Mouse (Mus musculus) midbrain, embryonic 12.5 days (tissue): ENCODE data around the gene Rplp0. TPM values are rescaled to one million over a fixed set of nuclear protein-coding genes. Genes with fewer than 3 reads are reported as not detected.
A peak's percentile ranks its signal among the peaks of the same experiment; 100 is the strongest.

Experiments
- ATAC-seq: fragments of 200-750 bp; cut with Nextera tagmentation; 2 replicates; pipeline ENCODE4 v1.8.0; 2017; ENCODE audit warnings: low read depth, moderate TSS enrichment, moderate library complexity; ENCODE audit not compliant: low FRiP score
- H3K27ac ChIP-seq: fragments of 300-500 bp; sonication (generic); replicated peaks from 2 replicates; pipeline ENCODE4 v1.5.1; 2016; ENCODE audit warnings: mild to moderate bottlenecking
- H3K27me3 ChIP-seq: fragments of 300-500 bp; sonication (generic); 2 replicates; pipeline ENCODE4 v1.6.1; 2016; ENCODE audit warnings: mild to moderate bottlenecking
- H3K36me3 ChIP-seq: fragments of 300-500 bp; sonication (generic); 2 replicates; pipeline ENCODE4 v1.6.1; 2016
- H3K4me1 ChIP-seq: fragments of 300-500 bp; sonication (generic); 2 replicates; pipeline ENCODE4 v1.6.1; 2016
- H3K4me2 ChIP-seq: fragments of 300-500 bp; sonication (generic); replicated peaks from 2 replicates; pipeline ENCODE4 v1.6.1; 2016; ENCODE audit warnings: mild to moderate bottlenecking, moderate library complexity
- H3K4me3 ChIP-seq: fragments of 300-500 bp; sonication (generic); 2 replicates; pipeline ENCODE4 v1.5.1; 2016; ENCODE audit warnings: mild to moderate bottlenecking
- H3K9ac ChIP-seq: fragments of 300-500 bp; sonication (generic); replicated peaks from 2 replicates; pipeline ENCODE4 v1.6.1; 2016; ENCODE audit warnings: mild to moderate bottlenecking, moderate library complexity
- H3K9me3 ChIP-seq: fragments of 300-500 bp; sonication (generic); 2 replicates; pipeline ENCODE4 v1.6.1; 2016; ENCODE audit warnings: mild to moderate bottlenecking
- WGBS: fragments of 180-500 bp; shearing (Covaris S2); methylation state at CpG from one replicate; pipeline ENCODE4 v1.1.7; 2016; 5-methylcytosine and 5-hydroxymethylcytosine counted together
- polyA plus RNA-seq: library from polyadenylated mRNA; unstranded; fragments of >200 nt; fragmentation: Nextera tagmentation; extraction: Ambion mirVana; gene quantifications from 2 replicates; pipeline ENCODE4 v1.2.1, GENCODE M21; 2016

Rplp0 gene
- polyA plus RNA-seq, 1 experiment from 2014 or later = 871 TPM

GRCm38 (mm10) chr5:115529742-115530446 is 29.4 kb upstream of the Rplp0 start:
- no peak overlapping the region for H3K9ac ChIP-seq
- H3K4me2 ChIP-seq = no peak overlapping the region
- H3K27me3 ChIP-seq = peaks cover 7% of the 10 kb centered on the region; the same call in 1 of the 2 replicates
- 75% methylated on average over 7 of the region's 7 CpGs for WGBS
- no peaks in the 10 kb centered on the region for H3K36me3 ChIP-seq
- H3K27ac ChIP-seq = peak overlapping the region; percentile 30; the same call in 1 of the 2 replicates
- no peak for ATAC-seq
- H3K4me3 ChIP-seq = no peak overlapping the region
- H3K9me3 ChIP-seq = no peaks in the 10 kb centered on the region
- peaks cover 22% of the 10 kb centered on the region for H3K4me1 ChIP-seq

DNA sequence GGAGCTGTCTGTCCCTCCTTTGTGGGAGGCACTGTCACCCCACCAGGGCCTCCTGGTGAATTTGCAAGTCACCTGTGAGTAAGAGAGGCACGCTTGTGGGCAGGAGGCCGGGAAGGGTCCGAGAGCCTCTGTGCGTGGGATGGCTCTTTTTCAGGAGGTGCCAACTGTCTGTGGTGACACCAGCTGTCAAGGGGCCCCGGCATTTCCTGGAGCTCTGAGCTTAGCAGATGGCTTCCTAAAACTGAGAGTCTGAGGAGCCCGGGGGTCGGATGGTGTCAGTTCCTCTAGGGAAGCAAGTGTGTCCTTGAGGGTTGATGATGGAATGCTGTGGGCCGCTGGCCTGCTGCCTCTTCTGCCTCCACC is 28.8 kb upstream of the Rplp0 start:
- Histone ChIP-seq H3K4me1 (peaks cover 22% of the 10 kb centered on the region), H3K36me3 (no peaks in the 10 kb centered on the region), H3K9me3 (no peaks in the 10 kb centered on the region), H3K4me3 (no peak overlapping the region), H3K27ac (peak overlapping the region; percentile 30; the same call in 1 of the 2 replicates), H3K27me3 (peaks cover 7% of the 10 kb centered on the region; the same call in 1 of the 2 replicates), H3K9ac (no peak overlapping the region), H3K4me2 (no peak overlapping the region)
- 85% methylated on average over 8 of the region's 8 CpGs for WGBS
- no peak for ATAC-seq

DNA sequence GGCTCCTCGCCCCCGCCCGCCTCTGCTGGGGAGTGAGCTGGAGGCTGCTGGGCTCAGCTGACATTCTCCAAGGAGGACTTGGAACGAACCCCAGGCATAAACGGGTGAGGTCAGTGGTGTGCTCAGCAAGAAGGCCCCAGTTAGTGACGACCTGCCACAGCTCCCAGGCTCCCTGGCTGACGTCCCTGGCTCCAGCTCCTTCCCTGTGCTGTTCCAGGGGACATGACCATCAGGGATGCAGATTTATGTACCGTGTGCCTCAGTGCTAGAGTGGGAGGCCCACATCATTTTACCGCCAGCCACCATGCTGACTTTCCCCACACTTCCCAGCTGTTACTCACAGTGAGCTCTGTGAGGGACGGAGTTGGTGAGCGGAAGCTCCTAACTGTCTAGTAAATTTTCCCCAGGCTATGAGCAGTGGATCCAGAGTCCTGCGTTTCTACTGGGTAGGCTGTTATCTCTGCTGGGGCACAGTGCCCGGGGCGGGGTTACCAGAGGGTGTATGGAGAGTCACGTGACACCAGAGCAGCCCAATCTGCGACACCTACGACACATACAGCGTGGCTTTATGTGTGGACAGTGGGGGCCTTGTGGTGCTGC is 27.5 kb upstream of the Rplp0 start:
- no peaks in the 10 kb centered on the region for H3K36me3 ChIP-seq
- 63% methylated on average over 18 of the region's 18 CpGs for WGBS
- peaks cover 22% of the 10 kb centered on the region for H3K4me1 ChIP-seq
- H3K9me3 ChIP-seq = no peaks in the 10 kb centered on the region
- no peak for ATAC-seq
- H3K27me3 ChIP-seq = peaks cover 7% of the 10 kb centered on the region; the same call in 1 of the 2 replicates
- 0 out of 2 replicates have a peak overlapping the region, but pooled peaks have one; percentile 20 for H3K27ac ChIP-seq
- H3K9ac ChIP-seq = no peak overlapping the region
- no peak overlapping the region for H3K4me2 ChIP-seq
- no peak overlapping the region for H3K4me3 ChIP-seq

- Histone ChIP-seq H3K27me3 (peaks cover 10% of the 10 kb centered on the region; the same call in 1 of the 2 replicates), H3K9ac (no peak overlapping the region), H3K9me3 (no peaks in the 10 kb centered on the region), H3K36me3 (no peaks in the 10 kb centered on the region), H3K4me3 (no peak overlapping the region), H3K4me1 (peaks cover 32% of the 10 kb centered on the region), H3K4me2 (no peak overlapping the region), H3K27ac (peak overlapping the region; percentile 7; the same call in 1 of the 2 replicates)
- no peak for ATAC-seq
- 18% methylated on average over 16 of the region's 16 CpGs for WGBS
Measured at GRCm38 (mm10) chr5:115534290-115534731, 25.0 kb upstream of the Rplp0 start.

DNA sequence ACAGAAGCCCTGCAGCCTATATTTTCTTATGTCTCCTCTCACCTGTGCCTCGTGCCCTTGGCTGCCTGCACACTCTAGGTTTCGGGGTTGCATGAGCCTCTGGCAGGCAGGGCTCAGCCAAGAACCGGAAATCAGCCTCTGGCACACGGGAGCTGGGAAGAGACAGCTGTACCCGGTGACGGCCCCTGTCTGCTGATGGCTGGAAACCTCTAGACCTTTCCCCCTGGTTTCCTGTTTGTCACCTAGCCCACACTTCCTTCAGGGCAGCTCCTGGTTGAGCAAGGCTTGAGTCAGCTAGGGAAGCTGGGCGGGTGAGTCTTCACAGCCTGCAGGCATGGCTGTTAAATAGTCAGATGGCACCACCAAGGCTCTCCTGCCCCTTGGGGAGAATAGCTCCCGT is 24.4 kb upstream of the Rplp0 start:
- Histone ChIP-seq H3K4me2 (no peak overlapping the region), H3K36me3 (no peaks in the 10 kb centered on the region), H3K9me3 (no peaks in the 10 kb centered on the region), H3K27ac (0 out of 2 replicates have a peak overlapping the region, but pooled peaks have one; percentile 7), H3K4me3 (no peak overlapping the region), H3K4me1 (peaks cover 28% of the 10 kb centered on the region), H3K27me3 (peaks cover 10% of the 10 kb centered on the region; the same call in 1 of the 2 replicates), H3K9ac (no peak overlapping the region)
- 67% methylated on average over 8 of the region's 8 CpGs for WGBS
- ATAC-seq = no peak

DNA sequence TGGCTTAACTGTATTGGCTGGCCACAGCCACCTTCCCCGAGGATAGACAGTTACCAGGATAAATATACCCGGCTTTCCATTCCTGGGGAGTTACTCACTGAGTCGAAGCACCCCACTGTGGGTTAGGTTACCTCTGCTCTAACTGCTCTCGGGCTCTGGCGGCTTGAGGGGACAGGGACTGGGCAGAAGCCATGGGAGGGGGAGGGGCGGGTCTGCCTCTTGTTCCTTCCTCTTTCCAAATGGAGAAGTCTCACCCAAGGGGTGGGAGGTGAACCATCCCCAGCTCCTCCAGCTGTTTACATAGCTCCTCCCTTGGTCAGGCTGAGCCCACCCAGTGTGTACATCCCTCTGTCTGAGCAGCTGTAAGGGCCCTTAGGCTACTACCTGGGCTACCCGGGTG is 23.6 kb upstream of the Rplp0 start:
- Histone ChIP-seq H3K4me3 (no peak overlapping the region), H3K36me3 (no peaks in the 10 kb centered on the region), H3K27ac (no peak overlapping the region), H3K4me2 (no peak overlapping the region), H3K27me3 (peaks cover 10% of the 10 kb centered on the region; the same call in 1 of the 2 replicates), H3K9me3 (no peaks in the 10 kb centered on the region), H3K4me1 (peaks cover 22% of the 10 kb centered on the region), H3K9ac (no peak overlapping the region)
- ATAC-seq = no peak
- 44% methylated on average over 7 of the region's 7 CpGs for WGBS

- H3K9ac ChIP-seq = no peak overlapping the region
- H3K4me2 ChIP-seq = no peak overlapping the region
- WGBS = 78% methylated on average over 13 of the region's 13 CpGs
- no peak overlapping the region for H3K27ac ChIP-seq
- H3K9me3 ChIP-seq = no peaks in the 10 kb centered on the region
- ATAC-seq = no peak
- peaks cover 10% of the 10 kb centered on the region; the same call in 1 of the 2 replicates for H3K27me3 ChIP-seq
- peaks cover 23% of the 10 kb centered on the region for H3K4me1 ChIP-seq
- no peaks in the 10 kb centered on the region for H3K36me3 ChIP-seq
- no peak overlapping the region for H3K4me3 ChIP-seq
Measured at GRCm38 (mm10) chr5:115538017-115538692, 21.1 kb upstream of the Rplp0 start.

- Histone ChIP-seq H3K4me1 (peaks cover 26% of the 10 kb centered on the region), H3K4me3 (no peak overlapping the region), H3K27ac (no peak overlapping the region), H3K27me3 (peaks cover 10% of the 10 kb centered on the region; the same call in 1 of the 2 replicates), H3K4me2 (no peak overlapping the region), H3K9ac (no peak overlapping the region), H3K36me3 (no peaks in the 10 kb centered on the region), H3K9me3 (no peaks in the 10 kb centered on the region)
- ATAC-seq = peak; percentile 77; the same call in 1 of the 2 replicates
- WGBS = under 1% methylated on average over 11 of the region's 12 CpGs
Measured at GRCm38 (mm10) chr5:115538693-115539043, 20.6 kb upstream of the Rplp0 start.

- Histone ChIP-seq H3K9me3 (no peaks in the 10 kb centered on the region), H3K4me1 (peaks cover 44% of the 10 kb centered on the region), H3K27ac (no peak overlapping the region), H3K9ac (no peak overlapping the region), H3K4me3 (no peak overlapping the region), H3K36me3 (peaks cover 2% of the 10 kb centered on the region; the same call in 1 of the 2 replicates), H3K4me2 (no peak overlapping the region), H3K27me3 (no peaks in the 10 kb centered on the region)
- 75% methylated on average over 19 of the region's 19 CpGs for WGBS
- no peak for ATAC-seq
Measured at GRCm38 (mm10) chr5:115542635-115543384, 16.5 kb upstream of the Rplp0 start.

DNA sequence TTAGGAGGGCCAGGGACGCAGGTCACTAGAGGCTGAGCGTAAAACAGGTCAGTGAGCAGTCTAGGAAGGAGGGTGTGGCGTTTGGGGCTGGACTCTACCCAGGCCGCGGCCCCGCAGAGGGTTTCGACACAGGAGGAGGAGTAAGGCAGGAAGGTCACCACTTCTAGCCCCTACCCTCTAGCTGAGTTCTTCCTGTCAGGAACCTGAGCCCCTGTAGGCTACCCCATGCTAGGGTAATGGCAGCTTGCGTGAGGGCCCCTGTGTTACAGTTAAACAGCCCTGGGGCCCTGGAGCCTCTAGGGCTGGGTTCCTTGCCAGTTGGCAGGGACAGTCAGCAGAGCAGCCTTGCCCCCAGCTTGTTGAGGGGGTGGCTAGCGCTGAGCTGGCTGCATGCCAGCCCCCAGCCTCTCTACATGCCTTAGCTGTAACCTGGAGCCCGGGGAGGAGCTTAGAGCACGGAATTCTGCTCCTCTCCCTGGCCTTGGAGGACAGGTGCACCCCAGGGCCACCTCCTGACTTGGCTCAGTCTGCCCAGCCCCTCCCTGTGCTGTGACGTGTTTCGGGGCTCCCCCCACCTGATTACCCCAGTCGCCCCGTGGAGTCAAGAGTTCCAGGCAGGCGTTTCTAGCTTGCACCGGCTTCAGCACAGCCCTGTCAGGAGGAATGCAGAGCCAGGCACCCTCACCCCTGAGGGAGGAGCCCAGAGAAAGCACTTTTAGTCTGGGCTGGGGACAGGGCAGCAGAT is 15.6 kb upstream of the Rplp0 start:
- H3K27me3 ChIP-seq = no peaks in the 10 kb centered on the region
- no peaks in the 10 kb centered on the region for H3K9me3 ChIP-seq
- 69% methylated on average over 17 of the region's 17 CpGs for WGBS
- H3K27ac ChIP-seq = peak overlapping the region; percentile 11; the same call in 1 of the 2 replicates
- no peak overlapping the region for H3K4me2 ChIP-seq
- no peak overlapping the region for H3K9ac ChIP-seq
- H3K36me3 ChIP-seq = peaks cover 4% of the 10 kb centered on the region; the same call in 1 of the 2 replicates
- peaks cover 37% of the 10 kb centered on the region for H3K4me1 ChIP-seq
- H3K4me3 ChIP-seq = no peak overlapping the region
- ATAC-seq = no peak

DNA sequence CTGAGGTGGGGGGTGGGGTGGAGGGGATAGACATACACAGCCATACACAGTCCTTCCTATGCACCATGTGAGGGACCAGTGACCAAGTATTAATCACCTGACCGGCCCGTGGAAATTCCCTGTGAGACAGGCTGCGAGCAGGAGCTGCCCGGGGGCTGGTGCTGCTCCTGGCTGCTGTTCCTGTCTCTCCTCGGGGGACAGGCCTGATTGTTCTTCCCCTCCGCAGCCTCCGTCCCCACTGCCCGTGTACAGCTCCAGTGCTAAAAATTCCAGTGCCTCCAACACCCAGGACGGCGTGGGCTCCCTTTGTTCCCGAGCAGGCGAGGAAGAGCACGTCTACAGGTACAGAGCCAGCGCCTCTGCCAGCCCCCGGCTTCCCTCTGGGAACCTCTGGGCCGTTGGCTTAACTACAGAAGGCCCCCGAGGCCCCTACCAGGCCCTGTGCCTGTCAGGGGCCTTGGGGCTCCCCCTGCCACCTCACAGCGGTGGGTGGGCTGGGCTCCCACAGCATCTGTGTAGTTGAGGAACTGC is 14.5 kb upstream of the Rplp0 start:
- 60% methylated on average over 18 of the region's 18 CpGs for WGBS
- H3K4me1 ChIP-seq = peaks cover 34% of the 10 kb centered on the region

More for the DNA sequence above, 14.5 kb upstream of the Rplp0 start:
- no peak overlapping the region for H3K9ac ChIP-seq
- no peak overlapping the region for H3K4me2 ChIP-seq
- H3K27me3 ChIP-seq = no peaks in the 10 kb centered on the region
- H3K27ac ChIP-seq = no peak overlapping the region
- no peak for ATAC-seq
- no peaks in the 10 kb centered on the region for H3K9me3 ChIP-seq
- H3K36me3 ChIP-seq = peaks cover 4% of the 10 kb centered on the region; the same call in 1 of the 2 replicates
- H3K4me3 ChIP-seq = no peak overlapping the region
